Mouse (Mus musculus) small intestine, adult 2 months (tissue): ENCODE data around the gene Ern1. TPM values are rescaled to one million over a fixed set of nuclear protein-coding genes. Genes with fewer than 3 reads are reported as not detected.
"Not testable (repeated sequence)": the region's sequence is repeated elsewhere in the genome, so short reads cannot be mapped to it uniquely, and the experiment has no call there.

Experiments used
- H3K27ac ChIP-seq: fragments of 200-500 bp; 2 replicates; pipeline ENCODE4 v1.5.1; 2012; ENCODE audit warnings: low read depth, low read length, control low read depth, inconsistent platforms; ENCODE audit not compliant: insufficient read depth
- H3K27me3 ChIP-seq: fragments of 200-500 bp; 2 replicates; pipeline ENCODE4 v1.6.1; 2012; ENCODE audit warnings: mild to moderate bottlenecking, moderate library complexity, low read length, inconsistent platforms; ENCODE audit not compliant: control insufficient read depth, insufficient read depth
- H3K36me3 ChIP-seq: fragments of 200-500 bp; 2 replicates; pipeline ENCODE4 v1.6.1; 2012; ENCODE audit warnings: mild to moderate bottlenecking, low read length, control low read depth, inconsistent platforms; ENCODE audit not compliant: control insufficient read depth, insufficient read depth
- H3K4me1 ChIP-seq: fragments of 200-500 bp; 2 replicates; pipeline ENCODE4 v1.6.1; 2012; ENCODE audit warnings: low read length, inconsistent platforms, mixed read lengths; ENCODE audit not compliant: control insufficient read depth, insufficient read depth, insufficient read length
- H3K4me3 ChIP-seq: fragments of 200-500 bp; 2 replicates; pipeline ENCODE4 v1.5.1; 2012; ENCODE audit warnings: low read depth, mild to moderate bottlenecking, control low read depth, inconsistent platforms, low read length, moderate library complexity
- CTCF ChIP-seq: fragments of 200-500 bp; IDR thresholded peaks from 2 replicates; pipeline ENCODE4 v1.5.1; 2012; ENCODE audit warnings: low read depth, mild to moderate bottlenecking, control low read depth, inconsistent platforms, low read length, moderate library complexity, mixed read lengths; ENCODE audit not compliant: insufficient replicate concordance, insufficient read length; ENCODE audit errors: extremely low read depth
- POLR2A ChIP-seq: fragments of 200-500 bp; IDR thresholded peaks from 2 replicates; pipeline ENCODE4 v1.6.1; 2012; ENCODE audit warnings: low read depth, mild to moderate bottlenecking, control low read depth, inconsistent platforms, low read length, moderate library complexity
- WGBS: fragments of 180-500 bp; shearing (Covaris S2); methylation state at CpG from one replicate; pipeline ENCODE4 v1.1.7; 2018; 5-methylcytosine and 5-hydroxymethylcytosine counted together
- polyA plus RNA-seq: library from polyadenylated mRNA; depleted of rRNA; stranded (reverse); fragments of >200 nt; gene quantifications from 2 replicates; pipeline ENCODE4 v1.2.3, GENCODE M21; 2012

Ern1 gene
- polyA plus RNA-seq, 1 experiment: 31.2 TPM

DNA sequence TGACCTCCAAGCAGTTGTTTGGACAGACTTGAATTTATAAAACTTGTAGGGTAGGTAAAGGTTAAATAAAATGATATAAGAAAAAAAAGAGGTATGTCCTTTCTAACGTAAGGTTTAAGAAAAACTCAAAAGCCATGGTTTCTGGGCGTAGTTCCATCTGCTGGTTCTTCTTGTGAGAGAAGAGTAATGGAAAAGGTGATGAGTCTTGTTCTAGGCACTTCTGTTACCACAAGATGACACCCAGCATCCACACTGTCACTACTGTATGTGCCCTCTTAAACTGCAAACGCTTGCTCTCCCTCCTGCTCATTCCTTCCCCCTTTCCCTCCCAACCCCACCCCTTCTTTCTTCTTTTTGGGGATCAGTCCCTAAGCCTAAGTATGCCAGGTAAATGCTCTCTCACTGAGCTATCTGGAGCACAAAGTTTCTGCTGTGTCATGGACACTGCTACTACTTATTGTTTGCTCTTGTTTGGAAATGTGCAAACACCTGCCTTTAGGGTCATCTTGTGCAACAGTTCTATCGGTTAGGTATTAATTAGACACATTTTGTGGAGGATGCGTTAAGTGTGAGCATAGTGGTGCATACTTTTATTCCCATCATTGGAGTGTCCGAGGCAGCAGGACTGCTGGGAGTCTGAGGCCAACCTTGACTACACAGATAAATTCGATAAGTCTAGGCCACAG lies 5.5 kb upstream of the Ern1 start:
- WGBS: 65% methylated on average over 7 of the region's 7 CpGs
- Histone ChIP-seq H3K4me3 (no peak overlapping the region), H3K27me3 (no peaks in the 10 kb centered on the region), H3K36me3 (no peaks in the 10 kb centered on the region), H3K27ac (no peak overlapping the region), H3K4me1 (peaks cover 3% of the 10 kb centered on the region; the same call in 1 of the 2 replicates)
- no peak for TF ChIP-seq CTCF
- TF ChIP-seq POLR2A: no peak

DNA sequence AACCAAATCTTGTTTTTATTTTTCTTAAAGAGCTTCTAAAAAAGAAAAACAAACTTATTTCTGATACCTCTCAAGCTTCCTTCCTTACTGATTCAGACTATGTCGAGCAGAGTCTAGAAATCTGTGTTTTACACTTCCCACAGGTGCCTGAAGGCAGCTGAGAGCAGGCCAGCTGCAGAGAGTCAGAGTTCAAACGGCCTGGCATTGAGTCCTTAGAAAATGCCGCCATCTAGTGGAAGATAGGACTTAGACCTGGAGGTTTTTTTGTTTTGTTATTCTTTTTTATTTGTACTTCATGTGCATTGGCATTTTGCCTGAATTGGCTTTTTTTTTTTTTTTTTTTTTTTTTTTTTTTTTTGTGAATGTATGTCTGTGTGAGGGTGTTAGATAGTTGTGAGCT lies 3.7 kb upstream of the Ern1 start:
- H3K4me1 ChIP-seq: peaks cover 5% of the 10 kb centered on the region; the same call in 1 of the 2 replicates
- no peak overlapping the region for H3K4me3 ChIP-seq
- H3K36me3 ChIP-seq: no peaks in the 10 kb centered on the region
- under 1% methylated on average over 3 of the region's 3 CpGs for WGBS
- no peaks in the 10 kb centered on the region for H3K27me3 ChIP-seq
- H3K27ac ChIP-seq: no peak overlapping the region
- TF ChIP-seq CTCF: peak; percentile 80; the same call in 1 of the 2 replicates
- no peak for TF ChIP-seq POLR2A

DNA sequence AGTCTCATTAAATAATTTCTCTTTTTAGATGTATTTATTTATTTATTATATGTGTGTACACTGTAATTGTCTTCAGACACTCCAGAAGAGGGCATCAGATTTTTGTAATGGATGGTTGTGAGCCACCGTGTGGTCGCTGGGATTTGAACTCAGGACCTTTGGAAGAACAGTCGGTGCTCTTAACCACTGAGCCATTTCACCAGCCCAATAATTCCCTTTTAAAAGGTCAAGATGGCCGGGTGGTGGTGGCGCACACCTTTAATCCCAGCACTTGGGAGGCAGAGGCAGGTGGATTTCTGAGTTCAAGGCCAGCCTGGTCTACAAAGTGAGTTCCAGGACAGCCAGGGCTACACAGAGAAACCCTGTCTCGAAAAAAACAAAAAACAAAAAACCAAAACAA lies 2.9 kb upstream of the Ern1 start:
- not testable (repeated sequence) for H3K27ac ChIP-seq, H3K27me3 ChIP-seq, H3K36me3 ChIP-seq, H3K4me3 ChIP-seq, H3K4me1 ChIP-seq
- 86% methylated on average over 6 of the region's 6 CpGs for WGBS

DNA sequence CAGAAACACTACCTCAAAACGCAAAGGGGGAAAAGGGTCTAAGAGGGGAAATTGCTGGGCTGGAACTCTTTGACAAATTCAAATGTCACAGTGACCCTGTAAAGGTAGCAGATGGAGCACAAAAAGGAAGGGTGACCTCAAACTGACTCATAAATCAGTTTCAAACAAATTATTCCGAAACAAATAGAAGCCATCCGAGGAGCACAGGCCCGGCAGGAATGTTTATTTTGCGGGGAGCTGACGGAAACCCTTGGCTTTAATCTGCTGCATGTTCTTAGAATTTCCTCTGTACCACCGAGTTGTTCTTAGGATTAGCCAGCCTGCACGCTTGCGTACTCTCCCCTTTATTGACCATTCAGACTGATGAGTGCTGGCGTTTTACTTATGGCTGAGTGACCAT lies 2.4 kb upstream of the Ern1 start:
- no peak overlapping the region for H3K27ac ChIP-seq
- no peaks in the 10 kb centered on the region for H3K27me3 ChIP-seq
- peaks cover 8% of the 10 kb centered on the region; the same call in 1 of the 2 replicates for H3K4me1 ChIP-seq
- no peaks in the 10 kb centered on the region for H3K36me3 ChIP-seq
- no peak overlapping the region for H3K4me3 ChIP-seq
- WGBS: 79% methylated on average over 10 of the region's 10 CpGs
- no peak for TF ChIP-seq POLR2A
- no peak for TF ChIP-seq CTCF

DNA sequence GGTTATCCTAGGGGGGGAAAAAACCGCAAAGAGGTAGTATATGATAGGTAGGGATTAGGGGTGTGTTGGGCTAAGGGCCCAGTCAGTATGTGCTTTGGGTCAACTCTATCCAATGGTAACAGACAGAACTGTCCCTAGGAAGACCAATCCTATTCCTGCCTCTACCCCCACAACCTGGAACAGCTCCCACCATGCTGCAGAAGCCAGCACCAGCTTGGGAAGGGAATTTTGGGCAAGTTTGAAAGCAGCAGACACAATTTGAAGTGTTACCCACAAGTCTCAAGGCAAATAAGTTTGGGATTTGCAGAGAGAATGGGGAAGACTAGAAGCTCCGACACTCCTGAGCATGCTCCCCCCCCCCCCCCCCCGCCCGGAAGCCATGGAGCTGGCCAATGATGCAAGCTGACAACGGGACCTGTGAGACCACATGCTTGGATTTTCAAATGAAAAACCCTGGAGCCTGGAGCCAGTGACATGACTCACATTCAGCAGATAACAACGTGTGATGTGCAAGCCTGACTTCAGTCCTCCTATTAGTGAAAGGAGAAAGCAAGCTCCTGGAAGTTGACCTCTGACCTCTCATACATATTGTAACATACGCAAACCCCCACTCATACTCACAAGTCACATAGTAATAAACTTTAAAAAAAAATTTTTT lies 1.5 kb upstream of the Ern1 start:
- H3K27ac ChIP-seq: no peak overlapping the region
- TF ChIP-seq CTCF (no peak), POLR2A (no peak)
- H3K4me1 ChIP-seq: peaks cover 8% of the 10 kb centered on the region; the same call in 1 of the 2 replicates
- H3K4me3 ChIP-seq: no peak overlapping the region
- H3K27me3 ChIP-seq: no peaks in the 10 kb centered on the region
- WGBS: 57% methylated on average over 7 of the region's 7 CpGs
- no peaks in the 10 kb centered on the region for H3K36me3 ChIP-seq

DNA sequence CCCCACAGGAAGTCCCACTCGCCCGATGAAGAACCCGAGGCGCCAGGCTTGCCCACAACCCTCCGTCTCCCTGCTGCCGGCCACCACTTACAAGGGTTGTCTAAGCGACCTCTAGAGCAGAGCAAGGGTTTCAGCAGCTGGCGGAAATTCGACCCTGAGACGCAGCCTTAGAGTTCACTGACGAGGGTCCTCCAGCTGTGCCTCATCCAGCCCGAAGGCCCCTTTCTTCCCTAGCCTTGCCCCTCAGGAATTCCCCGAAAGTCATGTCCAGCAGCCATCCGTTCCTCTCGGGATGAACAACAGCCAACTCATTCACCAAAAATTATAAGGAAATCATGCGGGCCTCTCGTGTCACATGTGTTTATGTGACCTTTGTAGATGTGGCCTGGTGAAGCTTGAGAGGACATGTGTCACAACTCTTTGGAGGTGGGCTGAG lies 492 bp upstream of the Ern1 start:
- WGBS: 5% methylated on average over 17 of the region's 17 CpGs
- H3K4me3 ChIP-seq: peak overlapping the region; percentile 62
- peak overlapping the region; percentile 52 for H3K27ac ChIP-seq
- TF ChIP-seq CTCF: no peak
- peak; percentile 22; the same call in 1 of the 2 replicates for TF ChIP-seq POLR2A
- no peaks in the 10 kb centered on the region for H3K27me3 ChIP-seq
- peaks cover 8% of the 10 kb centered on the region; the same call in 1 of the 2 replicates for H3K4me1 ChIP-seq
- no peaks in the 10 kb centered on the region for H3K36me3 ChIP-seq

DNA sequence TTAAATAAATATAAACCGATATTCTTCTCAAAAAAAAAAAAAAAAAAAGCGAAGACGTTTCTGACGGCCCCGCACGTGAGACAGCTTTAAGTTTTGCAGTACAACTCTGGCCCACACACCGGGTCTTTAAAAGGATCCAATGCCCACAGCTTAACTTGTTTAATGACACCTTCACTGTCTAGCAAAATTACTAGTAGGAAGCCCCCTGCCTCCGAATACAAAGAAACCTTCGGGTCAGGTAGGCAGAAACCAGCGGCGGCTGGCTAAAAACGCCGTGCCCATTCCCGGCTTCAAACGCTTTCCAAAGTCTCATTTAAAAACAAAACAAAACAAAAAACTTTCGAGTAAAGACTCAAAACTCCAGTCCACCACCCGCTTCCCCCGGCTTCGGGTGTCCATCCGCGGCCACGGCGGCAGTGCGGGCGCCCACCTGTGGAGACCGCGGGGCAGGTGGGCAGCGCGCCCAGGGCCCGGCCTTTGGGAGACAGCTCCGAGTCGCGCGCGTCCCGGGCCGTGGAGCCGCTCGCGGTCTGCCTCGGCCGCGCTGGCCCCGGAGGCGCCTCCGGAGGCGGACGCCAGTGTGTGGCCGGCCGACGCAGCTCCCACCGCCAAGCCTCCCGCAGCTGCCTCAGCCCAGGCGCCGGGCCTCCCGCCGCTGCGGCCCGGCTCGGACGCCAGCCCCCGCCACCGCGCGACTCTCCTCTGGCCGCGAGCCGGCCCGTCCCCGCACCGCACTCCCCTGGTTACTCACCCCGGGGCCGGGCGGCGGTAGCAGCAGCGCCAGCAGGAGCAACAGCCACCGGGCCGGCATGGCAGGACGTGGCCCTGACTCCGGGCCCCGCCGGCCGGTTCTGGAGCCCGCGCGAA lies 553 bp downstream of the Ern1 start:
- WGBS: 1% methylated on average over 85 of the region's 86 CpGs
- Histone ChIP-seq H3K4me3 (peak overlapping the region; percentile 79), H3K27me3 (no peaks in the 10 kb centered on the region), H3K4me1 (peaks cover 12% of the 10 kb centered on the region; the same call in 1 of the 2 replicates), H3K36me3 (no peaks in the 10 kb centered on the region), H3K27ac (peak overlapping the region; percentile 53)
- TF ChIP-seq POLR2A: no peak
